Mouse (Mus musculus) embryo, embryonic 10 days (tissue): ENCODE measurements around the gene Adipoq.
"Not testable (repeated sequence)": the region's sequence is repeated elsewhere in the genome, so short reads cannot be mapped to it uniquely, and the experiment has no call there.

Experiments
- DNase-seq: peaks from one replicate; pipeline ENCODE4 v3.0.0-alpha.2; 2015; ENCODE audit warnings: low spot score

Gene Adipoq

DNA sequence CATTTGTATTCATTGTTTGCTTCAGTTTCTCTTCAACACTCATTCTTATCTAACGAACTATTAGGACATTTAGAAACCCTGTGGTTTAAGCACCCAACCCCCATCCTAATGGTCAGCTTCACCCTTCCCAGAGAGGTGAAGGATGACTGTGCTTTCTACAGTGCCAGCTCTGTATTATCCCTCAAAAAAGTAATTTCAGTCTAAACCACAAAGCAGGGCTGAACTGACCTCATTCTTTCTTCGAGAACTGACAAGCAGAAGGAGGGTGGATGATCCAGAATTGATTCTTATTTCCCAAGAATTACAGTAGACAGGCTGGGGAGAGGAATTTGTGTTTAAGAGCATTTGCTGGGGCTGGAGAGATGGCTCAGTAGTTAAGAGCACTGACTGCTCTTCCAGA lies 13.4 kb downstream of the Adipoq start:
- DNase-seq, result no peak

DNA sequence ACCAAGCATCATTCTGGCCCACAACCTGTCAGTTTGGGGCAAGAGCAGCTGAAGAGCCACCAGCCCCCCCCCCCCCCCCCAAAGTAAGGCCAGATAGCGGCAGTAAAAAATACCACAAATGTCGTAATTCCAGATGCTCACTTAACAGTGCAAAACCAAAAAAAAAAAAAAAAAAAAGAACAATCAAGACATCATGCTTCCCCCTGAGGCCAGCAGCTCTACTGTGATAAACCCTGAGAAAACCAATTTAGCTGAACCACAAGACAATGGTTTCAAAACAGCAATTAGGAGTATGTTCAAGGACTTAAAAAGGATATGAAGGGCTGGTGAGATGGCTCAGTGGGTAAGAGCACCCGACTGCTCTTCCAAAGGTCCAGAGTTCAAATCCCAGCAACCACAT lies 15.8 kb downstream of the Adipoq start:
- DNase-seq, result no peak

DNA sequence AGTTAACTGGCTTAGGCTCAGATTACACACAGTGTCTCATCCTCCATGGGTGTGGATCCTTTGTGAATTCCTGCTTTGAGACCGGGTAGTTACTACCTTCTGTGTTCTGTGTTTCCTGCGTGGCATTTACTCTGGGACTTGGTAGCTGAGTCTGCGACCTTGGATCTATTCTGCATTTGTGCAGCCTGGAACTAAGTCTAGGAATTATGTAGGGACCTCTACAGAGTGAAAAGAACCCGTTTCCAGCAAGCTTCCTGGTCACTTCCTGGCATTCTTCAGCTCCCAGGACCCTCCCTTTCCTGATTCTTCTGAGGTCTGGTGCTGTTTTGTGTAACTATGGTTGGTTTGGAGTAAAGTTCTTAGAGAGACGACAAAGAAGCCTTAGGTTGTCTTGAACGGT lies 18.1 kb downstream of the Adipoq start:
- no peak for DNase-seq

DNA sequence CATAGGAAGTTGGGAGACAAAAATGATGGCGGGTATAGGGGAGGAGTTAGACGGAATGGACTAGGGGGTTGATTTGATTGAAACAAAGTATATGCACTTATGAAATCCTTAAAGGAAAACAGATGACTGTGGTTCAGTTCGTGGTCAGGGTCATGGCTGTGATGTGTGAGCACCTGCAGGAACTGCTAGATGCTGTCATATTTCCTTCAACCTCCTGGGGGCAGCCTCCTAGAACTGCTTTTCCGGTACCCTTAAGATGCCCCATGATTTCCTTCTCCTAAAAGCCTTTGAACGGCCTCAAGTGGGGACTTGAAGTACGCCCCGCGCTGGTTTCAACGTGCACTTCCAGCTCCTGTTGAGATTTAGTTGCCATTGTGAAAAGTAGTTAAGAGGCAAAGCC lies 19.1 kb downstream of the Adipoq start:
- DNase-seq, result no peak

DNA sequence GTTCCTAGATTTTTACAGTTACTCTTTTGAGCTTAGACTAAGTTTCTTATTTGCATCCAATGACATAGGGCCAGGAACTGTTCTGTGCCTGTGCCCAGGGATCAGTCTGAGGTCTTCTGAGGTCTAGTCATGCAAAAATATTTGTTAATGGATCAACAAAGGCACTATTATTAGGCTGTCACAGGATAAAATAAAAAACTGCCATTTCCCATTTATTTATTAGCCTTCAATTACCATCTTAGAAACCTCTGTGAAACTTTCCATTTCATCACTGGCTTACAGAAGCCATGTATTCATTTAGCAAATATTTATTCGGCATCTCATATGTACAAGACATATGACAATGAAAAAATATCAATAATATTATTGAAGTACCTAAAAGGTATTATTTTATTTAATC lies 20.3 kb downstream of the Adipoq start:
- no peak for DNase-seq

DNA sequence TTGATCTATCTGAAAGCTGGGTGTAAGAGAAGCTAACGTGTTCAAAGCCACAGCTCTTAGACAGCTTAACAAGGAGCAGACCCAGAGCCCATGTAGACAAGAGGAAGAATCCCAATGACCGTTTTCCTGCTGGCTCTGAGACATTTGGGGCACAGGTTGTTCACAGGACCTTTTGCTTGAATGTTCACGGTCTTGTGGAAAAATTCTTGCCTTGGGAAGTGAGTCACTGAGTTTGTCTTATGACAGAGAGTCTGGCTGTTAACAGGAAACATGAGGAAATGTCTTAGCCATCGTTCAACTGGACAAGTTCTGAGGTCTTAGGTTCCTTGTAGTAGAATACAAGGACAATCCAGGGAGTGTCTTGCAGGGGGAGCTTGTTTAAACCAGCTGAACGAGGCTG lies 20.7 kb downstream of the Adipoq start:
- no peak for DNase-seq

DNA sequence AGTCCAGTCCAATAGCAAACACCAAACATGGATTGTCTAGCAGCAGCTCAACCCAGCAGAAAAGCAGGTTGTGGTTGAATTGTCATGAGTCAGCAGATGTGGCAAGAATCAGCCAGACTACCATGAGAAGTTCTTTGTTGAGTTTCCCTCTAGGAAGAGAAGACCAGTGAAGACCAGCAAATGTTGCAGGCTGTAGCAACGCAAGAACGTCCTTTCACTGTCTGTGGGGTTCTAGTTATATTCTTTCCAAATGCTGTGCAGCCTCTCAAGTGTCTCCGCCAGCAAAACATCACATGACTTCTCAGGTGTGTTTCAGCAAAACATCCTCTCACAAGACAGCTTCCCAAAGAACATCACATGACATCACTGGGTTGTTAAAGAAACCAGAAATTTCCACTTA lies 24.5 kb downstream of the Adipoq start:
- DNase-seq, result no peak

DNA sequence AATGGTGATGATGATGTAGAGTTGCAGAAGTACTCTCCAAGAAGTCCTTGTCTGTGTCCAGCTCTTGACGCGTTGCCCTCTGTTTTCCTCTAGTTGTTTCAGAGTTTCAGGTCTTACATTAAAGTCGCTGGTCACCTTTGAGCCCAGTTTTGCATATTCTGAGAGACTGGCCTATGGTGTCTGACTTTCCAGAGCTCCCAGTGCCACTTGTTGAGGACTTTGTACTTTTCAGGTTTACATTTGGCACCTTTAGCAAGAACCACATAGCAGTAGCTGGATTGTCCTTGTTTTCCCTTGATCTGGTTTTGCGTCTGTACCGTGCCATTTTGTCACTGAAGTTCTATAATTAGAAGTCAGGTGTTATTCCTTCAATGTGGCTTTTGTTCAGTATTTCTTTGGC lies 27.6 kb downstream of the Adipoq start:
- no peak for DNase-seq

DNA sequence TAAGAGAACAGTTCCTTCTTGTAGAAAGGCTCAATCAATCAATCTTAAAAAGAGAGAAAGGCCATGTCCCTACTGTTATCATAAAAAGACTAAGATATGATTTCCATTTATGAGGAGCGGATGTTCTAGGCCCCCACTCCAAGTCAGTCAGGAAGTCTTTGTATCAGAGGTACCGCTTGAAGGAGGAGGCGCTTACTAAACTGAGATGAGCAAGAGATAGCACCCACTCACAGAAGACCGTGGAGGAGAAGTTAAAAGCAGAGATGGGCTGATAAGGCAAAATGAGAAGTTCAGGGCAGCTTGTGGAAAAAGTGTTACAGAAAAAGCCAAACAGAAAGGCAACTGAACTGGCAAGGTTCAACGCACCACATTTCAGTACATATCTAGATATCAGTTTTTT lies 28.5 kb downstream of the Adipoq start:
- no peak for DNase-seq

DNA sequence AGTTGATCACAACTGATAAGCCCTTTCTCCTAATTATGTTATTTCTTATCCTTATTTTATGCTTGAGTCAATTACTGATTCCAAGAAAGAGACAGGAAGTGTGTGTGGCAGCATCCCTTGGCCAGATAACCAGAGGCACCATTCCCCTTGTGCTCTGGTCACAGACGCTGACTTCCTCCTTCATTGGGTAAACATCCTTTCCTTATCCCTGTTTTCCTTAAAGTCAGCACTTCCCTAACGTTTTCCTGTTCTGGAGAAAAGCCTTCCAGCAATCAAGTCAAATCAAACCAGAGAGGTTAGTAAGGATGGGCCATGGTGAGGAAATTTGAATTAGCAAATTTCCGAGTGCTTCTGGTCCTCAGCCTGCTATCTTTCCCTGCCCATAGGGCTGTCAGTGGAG lies 29.6 kb downstream of the Adipoq start:
- no peak for DNase-seq

DNA sequence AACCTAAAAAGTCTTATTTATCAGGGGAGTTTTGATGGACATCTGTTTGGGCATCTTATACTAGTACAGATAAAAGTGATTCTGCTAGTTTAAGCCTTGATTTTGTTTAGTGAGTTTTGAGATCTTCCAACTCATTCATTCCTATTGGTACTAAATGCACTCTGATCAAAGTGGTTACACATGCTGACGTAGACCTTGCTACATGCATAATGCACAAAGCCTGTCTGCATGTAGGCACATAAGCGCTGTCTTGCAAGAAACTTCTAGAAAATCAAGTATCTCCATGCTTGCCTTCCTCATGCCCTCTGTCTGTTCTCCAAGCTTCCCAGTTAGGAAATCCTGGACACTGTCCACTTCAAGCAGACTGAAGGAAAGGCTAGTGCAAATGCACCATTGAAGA lies 31.5 kb downstream of the Adipoq start:
- no peak for DNase-seq

DNA sequence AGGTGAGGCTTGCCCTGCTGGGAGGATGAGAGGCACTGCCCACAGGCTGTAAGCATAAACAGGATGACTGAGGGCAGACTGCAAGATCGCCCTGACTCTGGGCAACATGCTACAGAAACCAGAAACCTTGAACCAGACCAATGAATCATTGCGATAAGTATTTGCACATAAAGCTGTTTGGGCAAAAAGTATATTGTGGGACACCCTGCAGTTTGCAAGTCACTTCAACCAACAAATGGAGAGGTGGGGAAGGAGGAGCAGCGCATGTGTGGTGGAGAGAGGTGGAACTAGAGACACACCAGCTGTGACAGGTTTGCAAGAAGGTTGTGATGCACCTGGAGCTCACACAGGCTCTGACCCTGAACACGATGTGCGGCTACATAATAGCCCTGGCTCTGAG lies 32.5 kb downstream of the Adipoq start:
- DNase-seq, result no peak

DNA sequence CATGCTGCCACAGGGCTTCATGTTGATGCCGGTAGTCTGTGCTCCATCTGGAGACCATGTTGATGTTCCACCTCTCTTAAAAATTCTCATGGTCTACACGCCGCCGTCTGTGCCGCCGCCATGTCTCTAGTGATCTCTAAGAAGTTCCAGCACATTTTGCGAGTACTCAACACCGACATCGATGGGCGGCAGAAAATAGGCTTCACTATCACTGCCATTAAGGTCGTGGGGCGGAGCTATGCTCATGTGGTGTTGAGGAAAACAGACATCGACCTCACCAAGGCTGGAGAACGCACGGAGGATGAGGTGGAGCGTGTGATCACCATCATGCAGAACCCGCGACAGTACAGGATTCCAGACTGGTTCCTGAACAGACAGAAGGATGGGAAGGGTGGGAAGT lies 33.1 kb downstream of the Adipoq start:
- DNase-seq, result not testable (repeated sequence)

DNA sequence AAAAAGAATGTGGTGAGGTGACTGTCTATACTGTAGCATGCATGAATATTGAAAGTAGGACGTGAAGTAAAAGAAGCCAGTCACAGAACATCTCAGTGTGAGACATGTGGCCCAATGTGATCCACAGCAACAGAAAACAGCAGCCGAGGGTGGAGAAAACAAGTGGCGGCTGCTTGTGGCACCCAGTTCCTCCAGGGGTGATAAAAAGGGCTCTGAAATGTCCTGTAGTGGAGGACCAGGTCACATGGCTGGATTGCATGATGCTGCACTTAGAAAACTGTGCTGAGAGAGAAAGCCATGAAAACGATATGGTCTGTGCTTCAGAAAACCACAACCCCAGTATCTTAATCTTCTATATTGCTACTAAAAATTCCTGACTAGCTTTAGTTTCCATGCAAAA lies 34.7 kb downstream of the Adipoq start:
- DNase-seq, result no peak

DNA sequence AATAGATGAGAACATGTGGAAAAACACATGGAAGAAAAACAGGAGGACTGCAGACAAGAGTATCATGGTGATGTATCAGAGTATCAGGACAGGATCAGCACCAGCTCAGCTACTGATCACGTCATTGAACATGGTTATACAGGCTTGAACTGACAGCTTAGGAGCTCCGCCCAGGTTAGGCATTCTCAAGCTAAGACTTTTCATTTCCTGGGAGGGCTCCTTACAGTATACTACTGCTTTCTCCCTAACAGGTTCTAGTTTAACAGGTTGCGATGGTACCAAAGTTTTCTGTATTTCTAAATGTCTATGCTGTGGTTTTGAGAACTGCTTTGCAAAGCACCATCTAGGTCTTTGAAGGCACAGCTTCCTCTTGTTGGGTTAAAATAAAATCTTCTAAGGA lies 35.2 kb downstream of the Adipoq start:
- no peak for DNase-seq

DNA sequence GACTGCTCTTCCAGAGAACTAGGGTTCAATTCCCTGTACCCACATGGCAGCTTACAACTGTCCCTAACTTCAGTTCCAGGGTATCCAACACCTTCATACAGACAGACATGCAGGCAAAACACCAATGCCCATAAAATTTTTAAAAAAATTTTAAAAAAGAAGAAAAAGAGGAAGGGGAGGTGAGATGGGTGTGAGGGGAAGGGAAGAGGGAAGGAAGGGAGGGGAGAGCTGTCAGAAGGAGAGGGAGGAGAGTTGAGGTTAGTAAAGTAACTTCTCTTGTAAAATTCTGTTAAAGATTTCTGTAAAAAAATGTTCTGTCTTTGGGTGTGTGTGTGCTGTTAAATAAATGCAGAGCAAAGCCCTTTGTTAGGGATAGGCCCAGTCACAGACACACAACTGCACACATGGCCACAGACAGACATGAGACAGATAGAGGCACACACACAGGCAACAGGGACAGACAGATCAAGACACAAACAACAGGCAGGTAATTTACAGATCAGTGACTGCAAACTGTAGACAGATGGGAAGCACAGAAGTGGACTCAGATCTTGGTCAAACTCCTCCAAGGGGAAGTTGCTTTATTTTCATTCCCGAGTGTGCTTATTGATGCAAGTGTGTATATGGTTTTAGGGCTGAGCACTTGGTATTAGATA lies 35.7 kb downstream of the Adipoq start:
- DNase-seq, result no peak

DNA sequence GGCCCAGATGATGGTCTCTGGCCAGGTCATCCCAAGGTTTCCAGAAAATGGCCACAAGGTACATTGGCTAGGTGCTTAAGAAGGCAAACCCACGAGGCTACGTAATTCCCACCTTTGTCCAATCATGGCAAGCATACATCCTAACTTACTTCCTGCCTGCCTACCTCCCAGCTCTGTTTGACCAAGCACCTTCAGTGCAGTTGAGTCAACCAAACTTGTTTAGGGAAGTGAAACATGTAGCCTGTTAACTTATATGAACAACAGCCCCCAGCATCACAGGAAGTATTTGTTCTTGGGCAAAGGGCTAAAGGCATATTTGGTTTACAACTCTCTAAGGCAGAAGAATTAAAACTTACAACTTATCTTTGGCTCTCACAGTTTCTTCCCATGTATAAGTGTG lies 39.5 kb downstream of the Adipoq start:
- DNase-seq, result no peak

DNA sequence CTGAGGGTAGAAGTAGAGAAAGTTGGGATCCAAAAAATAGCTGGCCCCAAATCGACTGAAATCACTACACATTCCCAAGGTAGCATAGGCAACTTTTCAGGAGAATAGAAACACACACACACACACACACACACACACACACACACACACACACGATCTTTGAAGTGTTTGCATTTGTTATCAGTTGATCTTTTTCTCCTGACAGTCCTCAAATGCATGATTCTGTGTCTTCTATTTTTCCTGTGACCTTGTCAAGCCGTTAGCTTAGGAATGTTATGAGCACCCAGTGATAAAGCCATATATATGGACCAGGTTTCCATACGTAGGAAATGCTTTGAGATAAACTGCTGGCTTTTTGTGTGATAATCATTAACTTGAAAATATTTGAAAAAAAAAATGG lies 40.1 kb downstream of the Adipoq start:
- no peak for DNase-seq

DNA sequence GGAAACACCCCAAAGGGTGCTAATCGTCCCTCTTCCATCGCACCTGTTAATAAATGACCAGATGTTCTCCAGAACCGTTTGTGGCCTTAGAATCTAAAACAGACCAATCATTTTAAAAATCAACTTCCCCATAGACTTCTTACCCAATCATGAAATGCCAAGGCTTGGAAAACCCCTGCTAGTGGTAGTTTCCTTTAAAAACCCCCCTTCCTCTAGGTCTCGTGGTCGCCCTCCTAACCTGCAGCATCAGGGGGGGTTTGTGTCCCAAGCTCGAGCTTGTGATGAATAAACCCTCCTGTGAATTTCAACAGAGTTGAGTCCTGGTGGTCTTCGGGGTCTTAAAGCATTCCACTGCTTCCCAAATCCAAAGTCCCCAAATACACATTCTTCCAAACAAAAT lies 41.6 kb downstream of the Adipoq start:
- no peak for DNase-seq

DNA sequence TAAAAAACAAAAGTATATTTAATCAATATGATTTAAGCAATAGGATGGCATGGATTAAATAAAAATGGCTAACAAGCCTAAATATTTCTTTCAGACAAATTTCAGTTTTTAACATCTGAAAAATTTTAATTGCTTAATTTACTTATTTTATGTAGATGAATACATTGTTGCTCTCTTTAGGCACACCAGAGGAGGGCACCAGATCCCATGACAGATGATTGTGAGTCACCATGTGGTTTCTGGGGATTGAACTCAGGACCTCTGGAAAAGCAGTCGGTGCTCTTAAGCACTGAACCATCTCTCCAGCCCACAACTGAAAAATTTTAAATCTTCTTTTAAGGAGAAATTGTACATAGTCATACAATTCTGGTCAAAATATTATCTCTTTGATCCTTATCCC lies 43.3 kb downstream of the Adipoq start:
- no peak for DNase-seq

DNA sequence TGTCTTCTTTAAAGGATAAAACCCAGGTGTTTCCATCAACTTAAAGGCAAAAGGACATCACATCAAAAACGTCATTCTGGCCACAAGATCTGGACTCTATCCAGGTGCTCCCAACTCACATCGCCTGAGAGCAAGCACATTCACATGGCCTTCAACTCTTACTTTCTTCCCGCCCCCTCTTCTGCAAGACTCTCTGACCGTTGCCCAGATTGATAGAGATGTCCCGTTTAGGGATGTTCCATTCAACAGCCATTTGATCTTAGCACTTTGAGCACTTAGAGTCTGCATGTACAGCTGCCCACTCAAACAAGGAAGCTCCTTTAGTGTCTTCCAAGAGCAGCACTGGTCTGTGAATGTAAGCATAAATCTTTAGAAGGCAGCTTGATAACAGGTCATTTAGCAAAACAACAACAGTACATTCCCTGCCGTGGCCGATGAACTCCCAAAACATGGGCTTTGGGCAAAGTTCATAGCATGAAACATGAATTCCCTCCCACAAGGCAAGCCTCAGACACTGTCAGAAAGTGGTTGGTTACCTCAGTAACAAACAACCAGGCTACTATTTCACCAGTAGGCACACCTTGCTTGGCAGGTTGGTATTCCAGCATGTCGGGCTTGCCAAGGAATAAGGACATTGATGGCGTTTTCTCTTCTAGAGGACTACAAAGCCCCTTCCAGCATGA lies 45.4 kb downstream of the Adipoq start:
- DNase-seq, result no peak

DNA sequence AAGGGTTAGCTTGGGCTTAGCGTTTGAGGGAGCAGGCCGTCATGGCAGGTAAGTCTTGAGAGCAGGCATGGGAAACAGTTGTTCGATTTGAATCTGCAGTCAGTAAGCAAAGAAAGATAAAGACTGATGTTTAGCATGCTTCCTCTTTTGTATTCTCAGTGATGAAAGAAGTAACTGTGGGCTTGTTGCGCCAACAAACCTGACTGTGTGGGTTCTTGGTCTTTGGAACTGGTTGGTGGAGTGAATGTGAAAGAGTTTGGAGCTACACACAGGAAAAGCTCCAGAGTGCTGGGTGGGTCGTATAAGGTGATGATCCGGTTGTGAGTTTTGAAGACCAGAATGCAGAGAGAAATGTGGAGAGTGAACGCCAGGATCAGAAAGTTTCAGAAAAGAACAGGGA lies 49.3 kb downstream of the Adipoq start:
- no peak for DNase-seq

DNA sequence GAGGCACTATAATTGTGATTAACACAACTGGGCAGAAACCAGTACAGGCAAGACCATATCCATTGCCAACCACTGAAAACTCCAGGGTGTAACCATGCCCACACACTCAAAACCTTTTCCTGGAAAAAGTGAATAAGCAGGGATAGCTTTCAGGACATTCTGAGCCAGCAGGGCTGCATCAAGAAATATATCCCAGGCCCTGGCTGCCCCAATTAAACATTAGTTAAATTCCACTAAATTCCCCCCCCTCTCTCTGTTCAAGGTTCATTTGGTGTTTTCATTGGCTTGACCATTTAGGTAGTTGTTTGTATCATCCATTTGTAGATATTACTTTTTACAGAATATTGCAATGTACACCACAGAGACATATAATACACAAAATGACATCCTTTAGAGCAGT lies 50.0 kb downstream of the Adipoq start:
- DNase-seq, result no peak

DNA sequence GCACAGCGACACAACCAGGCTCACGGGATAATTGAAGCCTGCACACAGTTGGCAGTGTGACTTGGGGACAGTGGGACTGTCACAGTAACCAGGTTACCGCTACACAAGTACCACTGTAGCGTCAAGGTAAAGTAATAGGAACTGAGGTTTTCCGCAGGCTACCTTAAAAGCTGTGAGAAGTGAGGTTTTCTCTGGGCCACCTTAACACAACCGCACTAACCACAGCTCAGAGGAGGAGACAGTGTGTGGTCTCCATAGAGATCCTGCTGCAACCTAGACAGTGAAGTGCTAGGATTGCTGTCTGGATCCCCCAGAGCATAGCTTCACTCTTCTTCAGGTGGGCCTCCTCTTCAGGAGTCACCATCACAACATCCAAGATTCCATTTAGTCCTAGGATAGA lies 50.5 kb downstream of the Adipoq start:
- DNase-seq, result no peak
